Mouse (Mus musculus) neural tube, embryonic 12.5 days (tissue): Measurements from ENCODE around the gene Slc36a4. TPM values are rescaled to one million over a fixed set of nuclear protein-coding genes. Genes with fewer than 3 reads are reported as not detected.

ENCODE experiments used
- ATAC-seq: fragments of 200-750 bp; cut with Nextera tagmentation; 2 replicates; pipeline ENCODE4 v1.8.0; 2017; ENCODE audit warnings: low read depth, mild to moderate bottlenecking, moderate TSS enrichment, moderate library complexity; ENCODE audit not compliant: low FRiP score
- H3K27ac ChIP-seq: fragments of 300-500 bp; sonication (generic); 2 replicates; pipeline ENCODE4 v1.5.1; 2016
- H3K27me3 ChIP-seq: fragments of 300-500 bp; sonication (generic); replicated peaks from 2 replicates; pipeline ENCODE4 v1.6.1; 2016; ENCODE audit warnings: mild to moderate bottlenecking
- H3K36me3 ChIP-seq: fragments of 300-500 bp; sonication (generic); 2 replicates; pipeline ENCODE4 v1.6.1; 2016; ENCODE audit warnings: mild to moderate bottlenecking
- H3K4me1 ChIP-seq: fragments of 300-500 bp; sonication (generic); 2 replicates; pipeline ENCODE4 v1.6.1; 2016
- H3K4me2 ChIP-seq: fragments of 300-500 bp; sonication (generic); replicated peaks from 2 replicates; pipeline ENCODE4 v1.6.1; 2016; ENCODE audit warnings: mild to moderate bottlenecking
- H3K4me3 ChIP-seq: fragments of 300-500 bp; sonication (generic); 2 replicates; pipeline ENCODE4 v1.5.1; 2016
- H3K9ac ChIP-seq: fragments of 300-500 bp; sonication (generic); 2 replicates; pipeline ENCODE4 v1.6.1; 2016; ENCODE audit warnings: mild to moderate bottlenecking
- H3K9me3 ChIP-seq: fragments of 300-500 bp; sonication (generic); 2 replicates; pipeline ENCODE4 v1.6.1; 2016; ENCODE audit warnings: mild to moderate bottlenecking
- WGBS: fragments of 180-500 bp; shearing (Covaris S2); methylation state at CpG from one replicate; pipeline ENCODE4 v1.1.7; 2016; 5-methylcytosine and 5-hydroxymethylcytosine counted together
- polyA plus RNA-seq: library from polyadenylated mRNA; unstranded; fragments of >200 nt; fragmentation: Nextera tagmentation; extraction: Ambion mirVana; gene quantifications from 2 replicates; pipeline ENCODE4 v1.2.1, GENCODE M21; 2016

The Slc36a4 gene
- polyA plus RNA-seq, 1 experiment from 2014 or later: 22.7 TPM

GRCm38 (mm10) chr9:15731758-15732748, 22.5 kb downstream of the Slc36a4 start:
- 52% methylated on average over 13 of the region's 13 CpGs for WGBS
- H3K9ac ChIP-seq: no peak overlapping the region
- no peak overlapping the region for H3K27ac ChIP-seq
- no peaks in the 10 kb centered on the region for H3K27me3 ChIP-seq
- H3K9me3 ChIP-seq: no peaks in the 10 kb centered on the region
- peak overlapping the region; percentile 27; the same call in 1 of the 2 replicates for H3K4me2 ChIP-seq
- H3K4me1 ChIP-seq: peaks cover 12% of the 10 kb centered on the region
- ATAC-seq: peak; percentile 94
- peaks cover 64% of the 10 kb centered on the region for H3K36me3 ChIP-seq
- H3K4me3 ChIP-seq: no peak overlapping the region

- no peak for ATAC-seq
- Histone ChIP-seq H3K4me2 (no peak overlapping the region), H3K4me1 (peaks cover 12% of the 10 kb centered on the region), H3K9me3 (0 out of 2 replicates have a peak, but pooled peaks cover 4% of the 10 kb centered on the region), H3K9ac (no peak overlapping the region), H3K27me3 (no peaks in the 10 kb centered on the region), H3K4me3 (no peak overlapping the region), H3K36me3 (peaks cover 64% of the 10 kb centered on the region), H3K27ac (no peak overlapping the region)
- WGBS: 89% methylated on average over 11 of the region's 11 CpGs
Measured at GRCm38 (mm10) chr9:15734056-15734866, 24.7 kb downstream of the Slc36a4 start.

GRCm38 (mm10) chr9:15734867-15735131, 25.3 kb downstream of the Slc36a4 start:
- Histone ChIP-seq H3K4me1 (peaks cover 12% of the 10 kb centered on the region), H3K9me3 (0 out of 2 replicates have a peak, but pooled peaks cover 4% of the 10 kb centered on the region), H3K4me3 (no peak overlapping the region), H3K27ac (no peak overlapping the region), H3K4me2 (no peak overlapping the region), H3K9ac (no peak overlapping the region), H3K36me3 (peaks cover 64% of the 10 kb centered on the region), H3K27me3 (no peaks in the 10 kb centered on the region)
- 95% methylated on average over 6 of the region's 6 CpGs for WGBS
- no peak for ATAC-seq

GRCm38 (mm10) chr9:15737522-15737921, 28.0 kb downstream of the Slc36a4 start:
- Histone ChIP-seq H3K27me3 (no peaks in the 10 kb centered on the region), H3K4me1 (peaks cover 10% of the 10 kb centered on the region), H3K9ac (no peak overlapping the region), H3K4me2 (no peak overlapping the region), H3K27ac (no peak overlapping the region), H3K4me3 (no peak overlapping the region), H3K9me3 (0 out of 2 replicates have a peak, but pooled peaks cover 4% of the 10 kb centered on the region), H3K36me3 (peaks cover 54% of the 10 kb centered on the region)
- ATAC-seq: no peak
- 84% methylated on average over 2 of the region's 2 CpGs for WGBS

- H3K36me3 ChIP-seq: peaks cover 32% of the 10 kb centered on the region
- H3K27ac ChIP-seq: no peak overlapping the region
- H3K4me1 ChIP-seq: peaks cover 9% of the 10 kb centered on the region
- no peak overlapping the region for H3K4me3 ChIP-seq
- ATAC-seq: no peak
- no peaks in the 10 kb centered on the region for H3K27me3 ChIP-seq
- 84% methylated on average over 4 of the region's 4 CpGs for WGBS
- no peak overlapping the region for H3K9ac ChIP-seq
- H3K4me2 ChIP-seq: no peak overlapping the region
- H3K9me3 ChIP-seq: 0 out of 2 replicates have a peak, but pooled peaks cover 4% of the 10 kb centered on the region
Measured at GRCm38 (mm10) chr9:15741428-15741827, 31.9 kb downstream of the Slc36a4 start.

- Histone ChIP-seq H3K27ac (no peak overlapping the region), H3K4me2 (no peak overlapping the region), H3K9ac (no peak overlapping the region), H3K27me3 (no peaks in the 10 kb centered on the region), H3K4me1 (peaks cover 9% of the 10 kb centered on the region), H3K36me3 (peaks cover 27% of the 10 kb centered on the region), H3K4me3 (no peak overlapping the region), H3K9me3 (0 out of 2 replicates have a peak, but pooled peaks cover 4% of the 10 kb centered on the region)
- 56% methylated on average over 6 of the region's 6 CpGs for WGBS
- no peak for ATAC-seq
Measured at GRCm38 (mm10) chr9:15741931-15742330, 32.4 kb downstream of the Slc36a4 start.

- no peak overlapping the region for H3K27ac ChIP-seq
- no peak overlapping the region for H3K4me2 ChIP-seq
- H3K4me1 ChIP-seq: peaks cover 6% of the 10 kb centered on the region; the same call in 1 of the 2 replicates
- peak; percentile 65 for ATAC-seq
- no peaks in the 10 kb centered on the region for H3K27me3 ChIP-seq
- H3K9me3 ChIP-seq: no peaks in the 10 kb centered on the region
- no peak overlapping the region for H3K4me3 ChIP-seq
- H3K9ac ChIP-seq: no peak overlapping the region
- H3K36me3 ChIP-seq: no peaks in the 10 kb centered on the region
- 36% methylated on average over 2 of the region's 2 CpGs for whole genome bisulfite sequencing
Measured at GRCm38 (mm10) chr9:15745985-15746607, 36.6 kb downstream of the Slc36a4 start.

- Histone ChIP-seq H3K9ac (no peak overlapping the region), H3K27ac (no peak overlapping the region), H3K9me3 (no peaks in the 10 kb centered on the region), H3K4me2 (no peak overlapping the region), H3K4me1 (0 out of 2 replicates have a peak, but pooled peaks cover 3% of the 10 kb centered on the region), H3K27me3 (no peaks in the 10 kb centered on the region), H3K4me3 (no peak overlapping the region), H3K36me3 (no peaks in the 10 kb centered on the region)
- ATAC-seq: peak; percentile 56; the same call in 1 of the 2 replicates
- 27% methylated on average over 7 of the region's 7 CpGs for WGBS
Measured at GRCm38 (mm10) chr9:15746636-15747035, 37.1 kb downstream of the Slc36a4 start.

- H3K4me2 ChIP-seq: no peak overlapping the region
- H3K4me3 ChIP-seq: no peak overlapping the region
- H3K36me3 ChIP-seq: no peaks in the 10 kb centered on the region
- no peaks in the 10 kb centered on the region for H3K9me3 ChIP-seq
- no peaks in the 10 kb centered on the region for H3K27me3 ChIP-seq
- no peak for ATAC-seq
- no peak overlapping the region for H3K27ac ChIP-seq
- 0 out of 2 replicates have a peak, but pooled peaks cover 3% of the 10 kb centered on the region for H3K4me1 ChIP-seq
- no peak overlapping the region for H3K9ac ChIP-seq
- 61% methylated on average over 5 of the region's 5 CpGs for WGBS
Measured at GRCm38 (mm10) chr9:15748383-15748782, 38.8 kb downstream of the Slc36a4 start.

- Histone ChIP-seq H3K36me3 (no peaks in the 10 kb centered on the region), H3K27ac (no peak overlapping the region), H3K9me3 (no peaks in the 10 kb centered on the region), H3K9ac (no peak overlapping the region), H3K4me3 (no peak overlapping the region), H3K4me1 (no peaks in the 10 kb centered on the region), H3K4me2 (no peak overlapping the region), H3K27me3 (no peaks in the 10 kb centered on the region)
- ATAC-seq: no peak
Measured at GRCm38 (mm10) chr9:15759318-15759717, 49.8 kb downstream of the Slc36a4 start.

GRCm38 (mm10) chr9:15766379-15766778, 56.8 kb downstream of the Slc36a4 start:
- Histone ChIP-seq H3K4me3 (no peak overlapping the region), H3K27me3 (no peaks in the 10 kb centered on the region), H3K4me1 (no peaks in the 10 kb centered on the region), H3K9ac (no peak overlapping the region), H3K4me2 (no peak overlapping the region), H3K27ac (no peak overlapping the region), H3K9me3 (no peaks in the 10 kb centered on the region), H3K36me3 (no peaks in the 10 kb centered on the region)
- WGBS: 28% methylated on average over 5 of the region's 5 CpGs
- peak; percentile 73 for ATAC-seq

- Histone ChIP-seq H3K27ac (no peak overlapping the region), H3K4me2 (peak overlapping the region; percentile 30; the same call in 1 of the 2 replicates), H3K27me3 (no peaks in the 10 kb centered on the region), H3K4me1 (no peaks in the 10 kb centered on the region), H3K4me3 (no peak overlapping the region), H3K36me3 (no peaks in the 10 kb centered on the region), H3K9ac (no peak overlapping the region), H3K9me3 (no peaks in the 10 kb centered on the region)
- ATAC-seq: peak; percentile 91
- WGBS: 10% methylated on average over 5 of the region's 5 CpGs
Measured at GRCm38 (mm10) chr9:15766821-15767220, 57.3 kb downstream of the Slc36a4 start.
